In genomic region chr3:122618402-122618801, GRCm38 (mm10) we compare ENCODE assay signal across 7 mouse cellular contexts. TPM values are rescaled to one million over a fixed set of nuclear protein-coding genes. Genes with fewer than 3 reads are reported as not detected.
DNase-seq lines count a peak whose midpoint lies in the region; TF ChIP-seq lines count a peak whose summit lies in the region.

No protein-coding gene starts in this region.

- DNase-seq in urinary bladder, adult 2 months (ENCODE audit: low spot score) = peak; percentile 30
- no peak for DNase-seq in urinary bladder, postnatal 10 days (ENCODE audit: low spot score)
- peak; percentile 63 for DNase-seq in embryo, embryonic 11 days
- peak; percentile 49 for DNase-seq in hindbrain, embryonic 10.5 days (ENCODE audit: low spot score)
- DNase-seq in left cerebral cortex, postnatal 4 days = peak; percentile 46
- peak; percentile 46 for DNase-seq in midbrain, embryonic 10.5 days (ENCODE audit: low spot score)

- WGBS in hindbrain, embryonic 10.5 days = under 1% methylated on average over 30 of the region's 30 CpGs
- WGBS in midbrain, embryonic 10.5 days = under 1% methylated on average over 30 of the region's 30 CpGs

- H3K27me3 ChIP-seq in hindbrain, embryonic 10.5 days (ENCODE audit: insufficient read depth, poor library complexity, severe bottlenecking) = peaks cover 11% of the 10 kb centered on the region; the same call in 1 of the 2 replicates
- H3K27me3 ChIP-seq in midbrain, embryonic 10.5 days (ENCODE audit: low read depth, poor library complexity, severe bottlenecking) = 0 out of 2 replicates have a peak, but pooled peaks cover 6% of the 10 kb centered on the region
- 0 out of 2 replicates have a peak, but pooled peaks cover 2% of the 10 kb centered on the region for H3K27me3 ChIP-seq in testis, adult 2 months (ENCODE audit: control insufficient read depth, insufficient read depth, low read length)

- TF ChIP-seq CTCF in testis, adult 2 months (IDR thresholded peaks at IDR 0.05; ENCODE audit: control insufficient read depth, insufficient read depth, insufficient replicate concordance, low read depth, low read length) = no peak

- no peaks in the 10 kb centered on the region for H3K9me3 ChIP-seq in hindbrain, embryonic 10.5 days
- H3K9me3 ChIP-seq in midbrain, embryonic 10.5 days (replicated peaks) = no peaks in the 10 kb centered on the region

- H3K27ac ChIP-seq in hindbrain, embryonic 10.5 days = peak overlapping the region; percentile 100
- peak overlapping the region; percentile 100 for H3K27ac ChIP-seq in midbrain, embryonic 10.5 days (replicated peaks)
- peak overlapping the region; percentile 5; the same call in 1 of the 2 replicates for H3K27ac ChIP-seq in testis, adult 2 months (ENCODE audit: control insufficient read depth, insufficient read depth, low read depth, low read length)

- peaks cover 45% of the 10 kb centered on the region for H3K4me1 ChIP-seq in hindbrain, embryonic 10.5 days (replicated peaks)
- H3K4me1 ChIP-seq in midbrain, embryonic 10.5 days = peaks cover 34% of the 10 kb centered on the region
- H3K4me1 ChIP-seq in testis, adult 2 months (ENCODE audit: control insufficient read depth, insufficient read depth, low read length) = peaks cover 10% of the 10 kb centered on the region

- H3K4me3 ChIP-seq in hindbrain, embryonic 10.5 days = peak overlapping the region; percentile 92
- peak overlapping the region; percentile 94 for H3K4me3 ChIP-seq in midbrain, embryonic 10.5 days
- H3K4me3 ChIP-seq in testis, adult 2 months (ENCODE audit: control insufficient read depth, low read depth, low read length) = peak overlapping the region; percentile 90

- no peaks in the 10 kb centered on the region for H3K36me3 ChIP-seq in hindbrain, embryonic 10.5 days
- no peaks in the 10 kb centered on the region for H3K36me3 ChIP-seq in midbrain, embryonic 10.5 days
- no peaks in the 10 kb centered on the region for H3K36me3 ChIP-seq in testis, adult 2 months (ENCODE audit: control insufficient read depth, insufficient read depth, low read length)

- no peak for TF ChIP-seq POLR2A in testis, adult 2 months (IDR thresholded peaks at IDR 0.05; ENCODE audit: control insufficient read depth, low read depth, low read length)

- intact Hi-C loops in left cerebral cortex, postnatal 4 days (cut with DNase I) = loop anchor here (5.0 to 10.0 kb wide), 2 partner anchors 64 to 146 kb away; no protein-coding TSS in a partner anchor

RNA-seq across cellular contexts. Expression of gene Fnbp1l, which starts 1.1 kb away (rescaled TPM):
- polyA plus RNA-seq in urinary bladder, adult 2 months (2012; rRNA removed) = 27.1 and 31.2 TPM in 2 replicates
- polyA plus RNA-seq in hindbrain, embryonic 10.5 days (2016; fragmentation: Nextera tagmentation; extraction: Ambion mirVana) = 48.7 and 54.9 TPM in 2 replicates
- 100 to 1,000 TPM; 474 to 513 TPM for total RNA-seq in left cerebral cortex, postnatal 4 days (2021)
- polyA plus RNA-seq in midbrain, embryonic 10.5 days (2016; fragmentation: Nextera tagmentation; extraction: Ambion mirVana) = 50.5 and 62.7 TPM in 2 replicates
- 11.7 and 13.5 TPM in 2 replicates for polyA plus RNA-seq in testis, adult 2 months (2012; rRNA removed)

Comparison
In these comparisons a context has a peak if more than half of its experiments do, and no peak if none do; other contexts are left out.
1. H3K27ac ChIP-seq: peak in every context shown above with its lines; median percentile 100 in hindbrain, embryonic 10.5 days; 100 in midbrain, embryonic 10.5 days; 5 in testis, adult 2 months.